Mouse (Mus musculus): ENCODE results near the gene Fyco1. TPM values are rescaled to one million over a fixed set of nuclear protein-coding genes. Genes with fewer than 3 reads are reported as not detected.
"Not testable (repeated sequence)": the region's sequence is repeated elsewhere in the genome, so short reads cannot be mapped to it uniquely, and the experiment has no call there.

Gene Fyco1
- total RNA-seq, 2 experiments from 2014 or later, result 130 to 141 TPM

- no peak for DNase-seq (ENCODE audit: low spot score in 2 of 2)
These were observed 35.7 kb downstream of the Fyco1 start for GRCm38 (mm10) chr9:123815996-123816395.

- DNase-seq (ENCODE audit: low spot score in 2 of 2), result no peak
These were observed 36.3 kb downstream of the Fyco1 start for GRCm38 (mm10) chr9:123815444-123815843.

- no peak for DNase-seq (ENCODE audit: low spot score in 2 of 2)
These were observed 36.9 kb downstream of the Fyco1 start for GRCm38 (mm10) chr9:123814821-123815220.

GRCm38 (mm10) chr9:123814326-123814725 is 37.4 kb downstream of the Fyco1 start:
- no peak for DNase-seq (ENCODE audit: low spot score in 2 of 2)

- DNase-seq (ENCODE audit: low spot score in 2 of 2), result no peak
These were observed 39.9 kb downstream of the Fyco1 start for GRCm38 (mm10) chr9:123811831-123812230.

GRCm38 (mm10) chr9:123808583-123808982 is 43.1 kb downstream of the Fyco1 start:
- no peak for DNase-seq (ENCODE audit: low spot score in 2 of 2)

GRCm38 (mm10) chr9:123806267-123806666 is 45.4 kb downstream of the Fyco1 start, which contains the start of gene Cxcr6:
Gene Cxcr6 (plus strand): TSS chr9:123806475.
- no peak for DNase-seq (ENCODE audit: low spot score in 2 of 2)

- no peak for DNase-seq (ENCODE audit: low spot score in 2 of 2)
These were observed 46.5 kb downstream of the Fyco1 start for GRCm38 (mm10) chr9:123805241-123805640.

GRCm38 (mm10) chr9:123802896-123803295 is 48.8 kb downstream of the Fyco1 start:
- DNase-seq (ENCODE audit: low spot score in 2 of 2), result no peak

GRCm38 (mm10) chr9:123802421-123802820 is 49.3 kb downstream of the Fyco1 start:
- DNase-seq (ENCODE audit: low spot score in 2 of 2), result no peak

- DNase-seq (ENCODE audit: low spot score in 2 of 2), result no peak
These were observed 50.2 kb downstream of the Fyco1 start for GRCm38 (mm10) chr9:123801527-123801926.

- DNase-seq (ENCODE audit: low spot score in 2 of 2), result peak in 1 of 2 experiments; percentile 18
These were observed 55.5 kb downstream of the Fyco1 start for GRCm38 (mm10) chr9:123796174-123796573.

- no peak for DNase-seq (ENCODE audit: low spot score in 2 of 2)
These were observed 62.7 kb downstream of the Fyco1 start for GRCm38 (mm10) chr9:123788855-123789529.

GRCm38 (mm10) chr9:123773299-123773698 is 78.4 kb downstream of the Fyco1 start:
- DNase-seq (ENCODE audit: low spot score in 2 of 2), result not testable (repeated sequence)

GRCm38 (mm10) chr9:123769532-123769931 is 82.2 kb downstream of the Fyco1 start:
- DNase-seq (ENCODE audit: low spot score in 2 of 2), result no peak

GRCm38 (mm10) chr9:123768443-123768842 is 83.3 kb downstream of the Fyco1 start:
- no peak for DNase-seq (ENCODE audit: low spot score in 2 of 2)

- no peak for DNase-seq (ENCODE audit: low spot score in 2 of 2)
These were observed 84.7 kb downstream of the Fyco1 start for GRCm38 (mm10) chr9:123766996-123767395.

- no peak for DNase-seq (ENCODE audit: low spot score in 2 of 2)
These were observed 87.9 kb downstream of the Fyco1 start for GRCm38 (mm10) chr9:123763771-123764170.

- no peak for DNase-seq (ENCODE audit: low spot score in 2 of 2)
These were observed 88.8 kb downstream of the Fyco1 start for GRCm38 (mm10) chr9:123762886-123763285.

GRCm38 (mm10) chr9:123760806-123761205 is 90.9 kb downstream of the Fyco1 start:
- no peak for DNase-seq (ENCODE audit: low spot score in 2 of 2)

- no peak for DNase-seq (ENCODE audit: low spot score in 2 of 2)
These were observed 93.1 kb downstream of the Fyco1 start for GRCm38 (mm10) chr9:123758645-123759044.

- no peak for DNase-seq (ENCODE audit: low spot score in 2 of 2)
These were observed 93.5 kb downstream of the Fyco1 start for GRCm38 (mm10) chr9:123758156-123758555.

GRCm38 (mm10) chr9:123757326-123757725 is 94.4 kb downstream of the Fyco1 start:
- no peak for DNase-seq (ENCODE audit: low spot score in 2 of 2)
